Mouse (Mus musculus) myocyte (in vitro differentiated cells): ENCODE measurements at regions not wholly inside any gene's neighbourhood (a gene's known extent, or its start where the extent isn't known, plus 50 kb on each side); places are given as distances from the start of the nearest gene placed in this dataset.

Source experiments
- H3K27me3 ChIP-seq: one replicate; pipeline ENCODE4 v1.6.1; 2011; ENCODE audit not compliant: control insufficient read depth, insufficient read depth, insufficient read length
- H3K36me3 ChIP-seq: one replicate; pipeline ENCODE4 v1.6.1; 2011; ENCODE audit not compliant: control insufficient read depth, insufficient read depth
- H3K4me2 ChIP-seq: one replicate; pipeline ENCODE4 v1.6.1; 2011; ENCODE audit warnings: low read depth, control low read depth
- H3K4me3 ChIP-seq: one replicate; pipeline ENCODE4 v1.5.1; 2011; ENCODE audit warnings: mild to moderate bottlenecking, control low read depth, moderate library complexity
- H3K79me2 ChIP-seq: one replicate; pipeline ENCODE4 v1.6.1; 2011; ENCODE audit not compliant: control insufficient read depth, insufficient read depth
- H3ac ChIP-seq: one replicate; pipeline ENCODE4 v1.6.1; 2011; ENCODE audit not compliant: control insufficient read depth, insufficient read length
- CEBPB ChIP-seq: IDR thresholded peaks from 2 replicates; pipeline ENCODE4 v1.6.1; 2011; ENCODE audit warnings: mild to moderate bottlenecking, moderate library complexity; ENCODE audit not compliant: poor library complexity, insufficient read depth, severe bottlenecking
- E2F4 ChIP-seq: IDR thresholded peaks from one replicate; pipeline ENCODE4 v1.6.1; 2011; ENCODE audit warnings: mild to moderate bottlenecking, control low read depth, moderate library complexity; ENCODE audit not compliant: insufficient read depth
- MAX ChIP-seq: IDR thresholded peaks from one replicate; pipeline ENCODE4 v1.6.1; 2011; ENCODE audit warnings: low read depth, mild to moderate bottlenecking, control low read depth
- MYOD1 ChIP-seq, 3 experiments: IDR thresholded peaks; one replicate each; pipeline ENCODE4 v1.6.1; 2011; ENCODE audit warnings: control low read depth in 2 of 3, low read depth in 2 of 3, mild to moderate bottlenecking in 2 of 3, moderate library complexity in 1 of 3; ENCODE audit not compliant: insufficient read length in 2 of 3, control insufficient read depth in 1 of 3
- MYOG ChIP-seq, 3 experiments: IDR thresholded peaks; one replicate each; pipeline ENCODE4 v1.6.1; 2011; ENCODE audit warnings: control low read depth in 2 of 3, low read depth in 2 of 3, mild to moderate bottlenecking in 2 of 3; ENCODE audit not compliant: insufficient read length in 2 of 3, control insufficient read depth in 1 of 3, insufficient read depth in 1 of 3
- POLR2A ChIP-seq: IDR thresholded peaks from one replicate; pipeline ENCODE4 v1.6.1; 2011; ENCODE audit warnings: low read depth, mild to moderate bottlenecking, control low read depth, moderate library complexity; ENCODE audit not compliant: insufficient read length
- POLR2AphosphoS2 ChIP-seq: IDR thresholded peaks from one replicate; pipeline ENCODE4 v1.6.1; 2011; ENCODE audit warnings: low read depth, control low read depth; ENCODE audit not compliant: insufficient read length
- REST ChIP-seq: IDR thresholded peaks from one replicate; pipeline ENCODE4 v1.6.1; 2011; ENCODE audit warnings: mild to moderate bottlenecking, control low read depth, moderate library complexity; ENCODE audit not compliant: insufficient read depth, insufficient read length
- SRF ChIP-seq: IDR thresholded peaks from one replicate; pipeline ENCODE4 v1.6.1; 2011; ENCODE audit warnings: low read depth; ENCODE audit not compliant: control insufficient read depth, insufficient read length
- TCF12 ChIP-seq: IDR thresholded peaks from one replicate; pipeline ENCODE4 v1.6.1; 2011; ENCODE audit warnings: mild to moderate bottlenecking, control low read depth; ENCODE audit not compliant: poor library complexity, insufficient read depth, severe bottlenecking
- TCF3 ChIP-seq: IDR thresholded peaks from one replicate; pipeline ENCODE4 v1.6.1; 2011; ENCODE audit warnings: low read depth, control low read depth; ENCODE audit not compliant: insufficient read length
- USF1 ChIP-seq: IDR thresholded peaks from one replicate; pipeline ENCODE4 v1.6.1; 2011; ENCODE audit warnings: low read depth, mild to moderate bottlenecking, control low read depth, moderate library complexity

DNA sequence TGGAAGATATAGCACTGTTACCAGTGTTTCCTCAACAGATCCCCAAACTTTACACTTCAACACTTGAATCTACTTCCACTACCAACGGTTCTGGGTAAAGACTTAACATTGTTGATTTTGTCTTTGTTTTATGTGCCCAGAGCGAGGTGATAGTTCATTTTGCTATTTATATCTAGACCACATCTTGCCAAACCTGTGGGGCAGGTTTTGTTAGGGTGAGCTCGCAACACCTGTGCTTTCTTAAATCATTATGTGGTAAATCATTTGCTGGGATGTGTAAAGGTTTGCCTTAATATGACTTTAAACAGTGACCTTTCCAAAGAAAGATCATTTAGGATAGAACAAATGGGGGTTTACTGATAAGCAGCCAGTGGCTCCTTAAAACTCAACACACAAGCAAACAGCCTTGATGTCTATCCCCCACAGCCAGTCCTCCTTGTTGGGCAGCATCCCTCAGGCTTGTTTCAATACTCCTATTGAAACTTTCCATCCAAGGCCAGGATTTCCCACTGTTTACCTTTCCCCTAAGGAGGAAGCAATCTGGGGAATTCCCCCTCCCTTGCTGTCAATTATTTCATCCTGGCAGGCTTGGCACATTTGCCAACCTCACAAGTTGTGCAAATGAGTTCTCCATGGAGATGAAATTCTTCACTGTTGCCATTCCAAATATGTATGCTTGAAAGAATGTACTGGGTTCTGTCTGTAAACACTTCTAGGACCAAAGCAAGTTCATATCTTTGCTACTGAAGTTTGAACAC, 101.1 kb upstream of the Speer4f2 start:
- H3K79me2 ChIP-seq, result no peaks in the 10 kb centered on the region
- H3K4me3 ChIP-seq, result no peak overlapping the region
- TF ChIP-seq TCF12 (no peak), POLR2A (no peak), USF1 (no peak), POLR2AphosphoS2 (no peak), MYOG (IDR thresholded peaks at IDR 0.05; ENCODE audit: control insufficient read depth in 1 of 3, insufficient read depth in 1 of 3, insufficient read length in 2 of 3, low read depth in 2 of 3) (no peak), MYOD1 (IDR thresholded peaks at IDR 0.05; ENCODE audit: control insufficient read depth in 1 of 3, insufficient read length in 2 of 3, low read depth in 2 of 3) (no peak), TCF3 (no peak), REST (no peak), SRF (no peak)
- H3K36me3 ChIP-seq, result no peaks in the 10 kb centered on the region
- H3ac ChIP-seq, result no peak overlapping the region
- H3K4me2 ChIP-seq, result no peak overlapping the region
- H3K27me3 ChIP-seq, result no peaks in the 10 kb centered on the region

- H3K4me3 ChIP-seq, result no peak overlapping the region
- TF ChIP-seq SRF, result no peak
- TF ChIP-seq MYOG (IDR thresholded peaks at IDR 0.05; ENCODE audit: control insufficient read depth in 1 of 3, insufficient read depth in 1 of 3, insufficient read length in 2 of 3, low read depth in 2 of 3), result no peak
- TF ChIP-seq CEBPB, result no peak
- TF ChIP-seq POLR2A, result no peak
- no peak for TF ChIP-seq MAX
- no peak for TF ChIP-seq TCF12
- TF ChIP-seq E2F4, result no peak
- TF ChIP-seq MYOD1 (IDR thresholded peaks at IDR 0.05; ENCODE audit: control insufficient read depth in 1 of 3, insufficient read length in 2 of 3, low read depth in 2 of 3), result no peak
- TF ChIP-seq REST, result no peak
- TF ChIP-seq TCF3, result no peak
- TF ChIP-seq POLR2AphosphoS2, result no peak
- no peak for TF ChIP-seq USF1
- no peak overlapping the region for H3ac ChIP-seq
- no peaks in the 10 kb centered on the region for H3K36me3 ChIP-seq
- no peaks in the 10 kb centered on the region for H3K79me2 ChIP-seq
- no peak overlapping the region for H3K4me2 ChIP-seq
- no peaks in the 10 kb centered on the region for H3K27me3 ChIP-seq
Measured at GRCm38 (mm10) chr5:17275346-17275745, 97.6 kb upstream of the Speer4f2 start.

- no peak overlapping the region for H3K4me2 ChIP-seq
- no peaks in the 10 kb centered on the region for H3K27me3 ChIP-seq
- TF ChIP-seq TCF12, result no peak
- no peak for TF ChIP-seq POLR2A
- no peak for TF ChIP-seq E2F4
- no peak for TF ChIP-seq POLR2AphosphoS2
- TF ChIP-seq MYOD1 (IDR thresholded peaks at IDR 0.05; ENCODE audit: control insufficient read depth in 1 of 3, insufficient read length in 2 of 3, low read depth in 2 of 3), result no peak
- no peak for TF ChIP-seq SRF
- TF ChIP-seq CEBPB, result no peak
- no peak for TF ChIP-seq REST
- TF ChIP-seq TCF3, result no peak
- TF ChIP-seq MAX, result no peak
- no peak for TF ChIP-seq USF1
- TF ChIP-seq MYOG (IDR thresholded peaks at IDR 0.05; ENCODE audit: control insufficient read depth in 1 of 3, insufficient read depth in 1 of 3, insufficient read length in 2 of 3, low read depth in 2 of 3), result no peak
- no peak overlapping the region for H3K4me3 ChIP-seq
- no peaks in the 10 kb centered on the region for H3K79me2 ChIP-seq
- no peaks in the 10 kb centered on the region for H3K36me3 ChIP-seq
- no peak overlapping the region for H3ac ChIP-seq
Measured at GRCm38 (mm10) chr5:17276782-17277578, 96.0 kb upstream of the Speer4f2 start.

DNA sequence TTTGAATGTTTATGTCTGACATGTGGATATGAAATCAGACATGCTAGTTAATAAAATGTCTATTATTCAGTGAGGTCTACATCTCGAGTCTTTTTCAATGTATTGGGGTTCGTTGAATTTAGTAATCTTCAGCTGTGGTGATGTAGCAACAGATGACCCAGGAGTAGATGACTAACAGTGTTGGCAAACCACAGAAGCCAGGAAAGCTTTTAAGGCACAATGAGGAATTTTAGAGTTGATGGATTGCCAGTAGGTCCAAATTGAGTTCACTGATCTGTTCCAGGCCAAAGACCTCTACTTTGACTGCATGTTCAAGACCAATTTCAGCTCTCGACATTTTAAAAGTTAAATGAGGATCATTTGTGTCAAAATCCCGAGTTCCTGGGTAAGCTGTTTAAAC, 92.8 kb upstream of the Speer4f2 start:
- peak; percentile 77; the same call in 1 of the 2 replicates for TF ChIP-seq CEBPB
- no peak for TF ChIP-seq USF1
- no peaks in the 10 kb centered on the region for H3K79me2 ChIP-seq
- no peaks in the 10 kb centered on the region for H3K36me3 ChIP-seq
- H3K4me3 ChIP-seq, result no peak overlapping the region
- H3ac ChIP-seq, result no peak overlapping the region
- no peaks in the 10 kb centered on the region for H3K27me3 ChIP-seq
- no peak overlapping the region for H3K4me2 ChIP-seq

- no peak for TF ChIP-seq CEBPB
- no peak for TF ChIP-seq TCF3
- TF ChIP-seq POLR2A, result no peak
- no peak for TF ChIP-seq TCF12
- TF ChIP-seq MYOG (IDR thresholded peaks at IDR 0.05; ENCODE audit: control insufficient read depth in 1 of 3, insufficient read depth in 1 of 3, insufficient read length in 2 of 3, low read depth in 2 of 3), result no peak
- no peak for TF ChIP-seq REST
- TF ChIP-seq SRF, result no peak
- TF ChIP-seq MAX, result no peak
- TF ChIP-seq E2F4, result no peak
- no peak for TF ChIP-seq POLR2AphosphoS2
- TF ChIP-seq MYOD1 (IDR thresholded peaks at IDR 0.05; ENCODE audit: control insufficient read depth in 1 of 3, insufficient read length in 2 of 3, low read depth in 2 of 3), result no peak
- TF ChIP-seq USF1, result no peak
- Histone ChIP-seq H3K4me3 (no peak overlapping the region), H3K27me3 (no peaks in the 10 kb centered on the region), H3K36me3 (no peaks in the 10 kb centered on the region), H3K4me2 (no peak overlapping the region), H3ac (no peak overlapping the region), H3K79me2 (no peaks in the 10 kb centered on the region)
Measured at GRCm38 (mm10) chr5:17280951-17281350, 92.0 kb upstream of the Speer4f2 start.
